Mouse (Mus musculus): ENCODE measurements around the gene Asxl1. TPM values are rescaled to one million over a fixed set of nuclear protein-coding genes. Genes with fewer than 3 reads are reported as not detected.

Gene Asxl1
- polyA plus RNA-seq, 1 experiment from 2014 or later = 26.0 TPM

DNA sequence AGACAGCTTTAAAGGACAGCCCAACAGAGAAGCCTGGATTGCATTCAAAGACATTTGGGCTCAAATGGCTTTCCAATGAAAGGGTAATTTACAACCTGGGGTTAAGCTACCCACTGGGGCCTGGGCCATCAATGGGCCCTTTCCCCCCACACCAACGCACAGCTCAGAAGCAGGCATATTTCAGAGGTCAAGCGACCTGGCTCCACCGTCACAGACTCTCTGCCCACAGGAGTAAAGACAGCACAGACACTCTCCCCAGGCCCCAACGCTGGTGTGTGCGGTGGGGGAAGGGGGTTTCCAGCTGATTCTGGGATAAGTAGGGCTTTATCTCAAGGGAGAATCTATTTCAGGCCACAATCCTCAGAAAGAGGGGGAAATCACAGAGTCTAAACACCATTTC is 97.1 kb downstream of the Asxl1 start:
- Histone ChIP-seq H3K9ac (peak overlapping the region; percentile 79; the same call in 1 of the 2 replicates), H3K4me3 (ENCODE audit: low read depth, low read length) (peak overlapping the region; percentile 89), H3K36me3 (ENCODE audit: insufficient read depth) (no peaks in the 10 kb centered on the region), H3K4me2 (peak overlapping the region; percentile 99), H3K9me3 (ENCODE audit: low read depth, low read length) (no peaks in the 10 kb centered on the region), H3K4me1 (ENCODE audit: insufficient read depth) (peaks cover 24% of the 10 kb centered on the region), H3K27ac (ENCODE audit: low read depth) (peak overlapping the region; percentile 18; the same call in 1 of the 2 replicates), H3K27me3 (ENCODE audit: insufficient read depth, low read length) (no peaks in the 10 kb centered on the region)
- no peak for TF ChIP-seq CTCF (IDR thresholded peaks at IDR 0.05; ENCODE audit: low read depth)
- ATAC-seq (ENCODE audit: insufficient read depth) (no peak), DNase-seq (no peak)
- 20% methylated on average over 5 of the region's 5 CpGs for WGBS

DNA sequence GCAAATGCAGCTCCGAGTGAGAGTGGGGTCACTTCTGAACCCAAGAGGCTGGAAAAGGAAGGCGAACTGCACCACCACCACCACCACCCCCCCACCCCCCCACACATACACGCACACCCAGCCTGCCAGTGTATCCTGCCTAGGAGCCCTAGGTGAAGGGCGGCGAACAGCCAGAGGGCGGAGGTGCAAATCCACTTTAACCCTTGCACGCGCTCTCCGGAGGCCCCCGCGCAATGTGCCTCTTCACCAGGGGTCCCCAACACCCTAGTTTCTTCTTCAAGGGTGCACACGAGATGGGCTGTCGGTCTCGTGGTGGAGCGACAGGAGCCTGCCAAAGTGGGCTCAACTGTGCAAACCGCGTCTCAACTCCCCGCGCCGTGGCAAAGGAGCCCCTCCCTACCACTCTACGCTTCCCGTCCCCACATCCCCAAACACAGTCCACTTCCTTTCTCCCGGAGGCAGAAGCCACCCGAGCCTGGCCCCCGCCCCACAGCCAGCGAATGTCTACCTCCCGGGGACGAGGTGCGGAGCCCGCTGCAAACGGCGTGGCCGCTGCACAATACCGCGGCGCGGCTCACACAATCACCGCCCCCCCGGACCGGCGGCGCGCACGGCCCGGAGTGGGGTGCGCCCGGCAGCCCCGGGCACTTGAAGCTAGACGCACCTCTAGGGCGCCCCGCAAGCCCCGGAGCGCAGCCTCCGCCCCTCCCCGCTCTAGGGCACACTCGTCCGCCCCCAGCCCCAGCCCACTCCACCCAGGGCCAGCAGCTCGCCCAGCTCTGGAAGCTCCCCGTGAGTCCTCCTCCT is 98.0 kb downstream of the Asxl1 start:
- Histone ChIP-seq H3K4me1 (ENCODE audit: insufficient read depth) (peaks cover 23% of the 10 kb centered on the region), H3K27ac (ENCODE audit: low read depth) (peak overlapping the region; percentile 95), H3K9ac (peak overlapping the region; percentile 79), H3K4me2 (peak overlapping the region; percentile 99), H3K27me3 (ENCODE audit: insufficient read depth, low read length) (no peaks in the 10 kb centered on the region), H3K4me3 (ENCODE audit: low read depth, low read length) (peak overlapping the region; percentile 89), H3K9me3 (ENCODE audit: low read depth, low read length) (no peaks in the 10 kb centered on the region), H3K36me3 (ENCODE audit: insufficient read depth) (no peaks in the 10 kb centered on the region)
- DNase-seq (peak; percentile 59), ATAC-seq (ENCODE audit: insufficient read depth) (peak; percentile 65)
- no peak for TF ChIP-seq CTCF (IDR thresholded peaks at IDR 0.05; ENCODE audit: low read depth)
- WGBS = under 1% methylated on average over 59 of the region's 59 CpGs

DNA sequence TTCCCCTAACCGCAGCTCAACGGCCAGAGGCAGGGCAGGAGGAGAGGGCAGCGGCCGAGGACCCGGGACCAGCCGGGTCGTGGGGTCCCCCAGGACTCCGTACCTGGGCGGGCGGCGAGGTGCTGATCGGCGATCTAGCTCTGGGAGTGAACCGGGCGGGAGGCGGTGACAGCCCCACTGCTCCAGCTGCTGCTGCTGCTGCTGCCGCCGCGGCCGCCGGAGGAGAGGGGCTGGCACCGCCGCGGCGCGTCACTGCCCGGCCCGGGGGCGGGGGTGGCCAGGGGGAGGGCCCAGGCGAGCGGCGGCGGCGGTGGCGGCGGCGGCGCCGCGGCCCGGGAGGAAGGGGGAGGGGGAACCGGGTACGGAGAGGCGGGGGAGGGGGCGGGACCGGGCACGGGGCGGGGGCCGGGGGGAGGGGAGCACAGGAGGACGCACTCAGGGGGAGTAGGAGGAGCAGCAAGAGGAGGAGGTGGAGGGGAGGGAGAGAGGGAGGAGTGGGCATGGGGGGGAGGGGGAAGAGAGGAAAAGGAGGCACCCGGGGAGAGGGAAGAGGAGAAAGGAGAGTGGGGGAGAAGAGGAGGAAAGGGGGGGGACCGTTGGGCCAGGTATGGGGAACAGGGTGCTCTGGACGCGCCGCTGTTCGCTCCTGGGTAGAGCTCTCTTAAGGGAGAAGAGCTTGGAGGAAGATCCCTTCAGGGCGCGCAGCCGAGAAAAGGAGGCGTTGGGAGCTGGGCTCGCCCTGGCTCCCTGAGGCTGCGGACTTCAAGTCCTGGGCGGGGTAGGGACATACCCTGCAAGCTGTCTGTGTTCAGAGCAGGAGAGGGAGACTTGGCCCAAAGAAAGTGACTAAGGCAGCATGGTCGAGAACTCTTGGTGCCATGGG is 98.9 kb downstream of the Asxl1 start:
- ATAC-seq (ENCODE audit: insufficient read depth) = peak; percentile 56
- WGBS = 1% methylated on average over 37 of the region's 64 CpGs
- H3K36me3 ChIP-seq (ENCODE audit: insufficient read depth) = no peaks in the 10 kb centered on the region
- peaks cover 23% of the 10 kb centered on the region for H3K4me1 ChIP-seq (ENCODE audit: insufficient read depth)
- H3K4me2 ChIP-seq = peak overlapping the region; percentile 99
- H3K9ac ChIP-seq = peak overlapping the region; percentile 79
- TF ChIP-seq CTCF (IDR thresholded peaks at IDR 0.05; ENCODE audit: low read depth) = no peak
- no peaks in the 10 kb centered on the region for H3K9me3 ChIP-seq (ENCODE audit: low read depth, low read length)
- peak overlapping the region; percentile 95 for H3K27ac ChIP-seq (ENCODE audit: low read depth)
- no peaks in the 10 kb centered on the region for H3K27me3 ChIP-seq (ENCODE audit: insufficient read depth, low read length)
- H3K4me3 ChIP-seq (ENCODE audit: low read depth, low read length) = peak overlapping the region; percentile 89
- peak; percentile 81 for DNase-seq

DNA sequence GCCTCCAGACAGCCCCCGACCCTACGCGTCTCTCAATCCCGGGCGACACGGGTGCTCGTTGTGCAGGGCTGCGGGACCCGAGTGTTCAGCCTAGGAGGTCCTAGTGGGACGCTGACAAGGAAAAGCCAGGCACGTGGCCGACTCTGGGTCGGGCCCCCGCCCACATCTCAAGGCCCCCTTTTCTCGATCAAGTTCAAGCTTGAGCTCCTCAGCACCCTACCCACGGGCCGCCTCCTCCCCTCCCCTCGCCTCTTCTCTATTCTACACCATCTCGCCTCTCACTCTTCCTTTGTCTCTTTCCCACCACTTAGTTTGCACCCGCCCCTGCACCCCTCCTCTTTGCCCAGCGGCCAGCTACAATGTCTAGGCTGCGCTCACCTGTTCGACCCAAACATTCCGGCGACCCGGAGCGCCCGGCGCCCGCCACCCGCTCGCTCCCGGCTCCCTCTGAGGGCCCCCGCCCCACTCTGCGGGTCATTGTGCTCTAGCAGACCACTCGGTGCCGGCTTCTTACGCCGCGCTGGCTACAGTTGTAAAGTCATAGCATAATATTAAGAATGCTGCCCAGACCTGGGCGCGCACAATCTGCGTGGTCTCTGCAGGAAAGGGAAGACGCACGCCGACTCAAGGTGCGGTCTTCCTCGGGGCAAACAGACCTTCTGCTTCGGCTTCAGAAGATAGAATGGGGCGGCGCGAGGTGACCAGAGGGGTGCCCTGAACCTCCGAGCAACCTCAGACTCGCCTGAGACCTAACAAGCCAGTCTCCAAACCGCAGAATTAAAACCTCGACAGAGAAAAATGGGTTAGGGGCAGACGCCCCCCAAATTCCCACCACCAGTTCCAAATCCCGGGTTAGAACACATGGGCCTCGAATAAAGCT is 99.7 kb downstream of the Asxl1 start:
- DNase-seq = peak; percentile 67
- WGBS = 1% methylated on average over 59 of the region's 59 CpGs
- Histone ChIP-seq H3K4me2 (peak overlapping the region; percentile 99), H3K4me3 (ENCODE audit: low read depth, low read length) (peak overlapping the region; percentile 89), H3K27me3 (ENCODE audit: insufficient read depth, low read length) (no peaks in the 10 kb centered on the region), H3K9me3 (ENCODE audit: low read depth, low read length) (no peaks in the 10 kb centered on the region), H3K27ac (ENCODE audit: low read depth) (peak overlapping the region; percentile 95), H3K9ac (peak overlapping the region; percentile 79), H3K36me3 (ENCODE audit: insufficient read depth) (no peaks in the 10 kb centered on the region), H3K4me1 (ENCODE audit: insufficient read depth) (peaks cover 23% of the 10 kb centered on the region)
- ATAC-seq (ENCODE audit: insufficient read depth) = peak; percentile 45
- TF ChIP-seq CTCF (IDR thresholded peaks at IDR 0.05; ENCODE audit: low read depth) = no peak

DNA sequence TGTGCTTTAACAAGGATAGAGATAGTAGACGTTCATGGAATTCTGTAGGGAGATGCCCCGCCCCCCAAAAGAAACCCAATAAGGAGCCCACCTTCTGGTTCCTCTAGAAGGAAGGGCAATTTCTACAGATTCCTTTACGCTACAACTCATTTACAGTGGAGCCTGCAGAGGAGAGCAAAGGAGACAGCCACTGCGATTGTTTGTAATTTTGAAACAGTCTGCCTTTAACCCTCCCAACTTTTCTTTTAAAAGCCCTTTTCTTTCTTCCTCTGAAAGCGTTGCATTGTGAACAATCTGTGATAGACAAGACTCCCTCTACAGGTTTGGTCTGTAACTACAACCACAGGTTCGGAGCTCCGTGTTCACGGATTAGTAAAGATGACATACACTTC is 100.4 kb downstream of the Asxl1 start:
- H3K9me3 ChIP-seq (ENCODE audit: low read depth, low read length) = no peaks in the 10 kb centered on the region

DNA sequence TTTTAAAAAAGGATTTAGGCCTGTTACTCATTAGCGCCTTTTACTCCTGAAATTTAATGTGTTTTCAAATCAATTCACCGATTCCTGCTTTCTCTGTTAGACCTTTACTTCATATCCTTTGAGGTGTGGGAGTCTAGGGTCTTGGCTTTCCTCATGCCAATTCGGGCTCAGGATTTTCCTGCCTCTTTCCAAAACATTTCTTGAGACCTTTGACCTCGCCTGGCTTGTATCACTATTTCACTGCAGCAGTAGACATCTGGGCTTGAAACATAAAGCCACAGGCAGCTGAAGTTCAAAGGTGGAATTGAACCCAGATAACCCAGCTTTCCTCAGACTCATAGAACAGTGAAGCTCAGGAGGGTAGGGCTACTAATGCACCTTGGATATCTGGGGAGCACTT is 100.8 kb downstream of the Asxl1 start:
- no peaks in the 10 kb centered on the region for H3K27me3 ChIP-seq (ENCODE audit: insufficient read depth, low read length)
- peaks cover 13% of the 10 kb centered on the region for H3K4me1 ChIP-seq (ENCODE audit: insufficient read depth)
- peak overlapping the region; percentile 99 for H3K4me2 ChIP-seq
- DNase-seq (no peak), ATAC-seq (ENCODE audit: insufficient read depth) (no peak)
- no peak for TF ChIP-seq CTCF (IDR thresholded peaks at IDR 0.05; ENCODE audit: low read depth)
- no peaks in the 10 kb centered on the region for H3K36me3 ChIP-seq (ENCODE audit: insufficient read depth)
- no peak overlapping the region for H3K9ac ChIP-seq
- 20% methylated on average over 4 of the region's 4 CpGs for WGBS
- no peak overlapping the region for H3K27ac ChIP-seq (ENCODE audit: low read depth)
- no peak overlapping the region for H3K4me3 ChIP-seq (ENCODE audit: low read depth, low read length)
- no peaks in the 10 kb centered on the region for H3K9me3 ChIP-seq (ENCODE audit: low read depth, low read length)

More for the DNA sequence above, 100.4 kb downstream of the Asxl1 start:
- peak; percentile 93 for DNase-seq
- peak; percentile 83 for TF ChIP-seq CTCF (IDR thresholded peaks at IDR 0.05; ENCODE audit: low read depth)
- Histone ChIP-seq H3K4me1 (ENCODE audit: insufficient read depth) (peaks cover 17% of the 10 kb centered on the region), H3K27me3 (ENCODE audit: insufficient read depth, low read length) (no peaks in the 10 kb centered on the region), H3K4me2 (peak overlapping the region; percentile 99), H3K4me3 (ENCODE audit: low read depth, low read length) (peak overlapping the region; percentile 89), H3K9ac (peak overlapping the region; percentile 79), H3K36me3 (ENCODE audit: insufficient read depth) (no peaks in the 10 kb centered on the region), H3K27ac (ENCODE audit: low read depth) (peak overlapping the region; percentile 95)
- no peak for ATAC-seq (ENCODE audit: insufficient read depth)
- WGBS = under 1% methylated on average over 8 of the region's 8 CpGs

All from lung, embryonic 14.5 days (tissue).